Mouse (Mus musculus): ENCODE data around the gene Evx2.

The Evx2 gene

GRCm38 (mm10) chr2:74680561-74681398 lies 21.4 kb upstream of the Evx2 start:
- no peak for DNase-seq

DNA sequence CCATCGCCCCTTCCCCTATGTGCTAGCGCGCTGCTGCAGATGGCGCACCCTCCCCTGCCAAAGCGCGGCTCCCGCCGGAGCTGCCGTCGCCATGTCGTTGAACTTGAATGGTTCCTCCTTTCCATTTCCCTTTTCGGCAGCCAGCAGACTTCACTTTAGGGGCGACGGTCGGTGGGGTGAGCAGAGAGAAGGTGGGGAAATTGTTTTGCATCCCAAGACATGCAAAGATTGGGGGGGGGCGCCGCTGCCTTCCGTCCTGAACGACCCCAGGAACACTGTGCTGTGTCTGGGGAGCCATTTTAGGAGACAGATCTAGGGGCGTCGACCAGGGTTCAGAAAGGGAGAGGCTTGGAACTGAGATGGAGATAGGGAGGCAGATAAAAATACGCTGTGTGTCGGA lies 20.6 kb upstream of the Evx2 start:
- DNase-seq, result no peak

DNA sequence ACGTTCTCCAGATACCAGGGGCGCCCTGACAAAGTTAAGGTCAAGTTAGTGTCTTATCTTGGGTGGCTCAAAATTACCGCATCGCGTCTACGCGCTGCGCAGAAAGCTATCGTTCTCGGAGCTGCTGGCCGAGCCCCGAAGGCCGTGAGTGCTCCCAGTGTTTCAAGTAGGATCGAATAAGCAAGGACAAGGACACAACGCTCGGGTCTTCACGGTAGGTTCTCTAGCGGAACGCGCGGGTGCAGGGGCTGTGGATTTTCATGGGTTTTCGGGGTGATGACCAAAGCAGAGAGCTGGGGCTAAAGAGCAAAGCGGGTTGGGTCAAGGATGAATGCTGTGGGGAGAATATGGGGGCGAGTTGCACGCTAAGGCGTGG lies 20.2 kb upstream of the Evx2 start:
- no peak for DNase-seq

DNA sequence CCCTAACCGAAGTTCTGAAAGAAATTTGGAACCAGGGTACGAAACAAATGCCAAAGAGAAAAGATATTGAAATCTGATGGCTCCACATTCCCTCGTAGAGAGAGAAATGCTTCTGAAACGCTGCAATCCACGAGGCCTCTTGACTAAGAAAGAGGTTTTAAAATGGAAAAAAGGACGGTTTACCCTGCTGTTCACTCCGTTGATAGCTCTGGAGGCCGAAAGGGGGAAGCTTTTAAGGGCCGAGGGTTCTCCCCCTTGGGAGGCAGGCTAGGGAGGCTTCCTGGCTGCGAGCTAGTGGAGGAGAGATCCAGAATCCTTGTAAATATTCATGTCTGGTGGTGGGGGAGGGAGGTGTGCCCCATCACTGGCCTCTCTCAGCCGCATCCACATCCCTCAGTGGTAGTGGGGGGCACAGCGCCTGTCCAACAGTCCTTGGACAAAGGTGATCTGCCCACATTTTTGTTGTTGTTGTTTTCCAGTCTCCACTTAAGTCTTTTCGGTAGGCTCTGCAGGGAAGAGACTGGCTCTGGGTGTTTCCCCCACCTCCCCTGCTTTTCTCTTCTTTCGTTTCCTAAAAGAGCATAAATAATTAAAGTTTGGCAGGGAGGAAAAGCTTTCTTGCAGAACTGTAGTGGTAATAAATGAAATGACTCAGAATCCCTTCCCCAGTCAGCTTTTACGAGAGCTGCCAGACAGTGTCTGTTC lies 19.7 kb upstream of the Evx2 start, which contains the start of gene Hoxd11:
Gene Hoxd11 (plus strand): TSS at position 667 of the 705 bp plus-strand sequence.
- DNase-seq, result no peak

GRCm38 (mm10) chr2:74677106-74677505 lies 17.7 kb upstream of the Evx2 start:
- DNase-seq, result no peak

- no peak for DNase-seq
These were observed 17.2 kb upstream of the Evx2 start for GRCm38 (mm10) chr2:74676376-74677052.

- peak in 1 of 2 experiments; percentile 3 for DNase-seq
These were observed 16.4 kb upstream of the Evx2 start for GRCm38 (mm10) chr2:74675666-74676282.

DNA sequence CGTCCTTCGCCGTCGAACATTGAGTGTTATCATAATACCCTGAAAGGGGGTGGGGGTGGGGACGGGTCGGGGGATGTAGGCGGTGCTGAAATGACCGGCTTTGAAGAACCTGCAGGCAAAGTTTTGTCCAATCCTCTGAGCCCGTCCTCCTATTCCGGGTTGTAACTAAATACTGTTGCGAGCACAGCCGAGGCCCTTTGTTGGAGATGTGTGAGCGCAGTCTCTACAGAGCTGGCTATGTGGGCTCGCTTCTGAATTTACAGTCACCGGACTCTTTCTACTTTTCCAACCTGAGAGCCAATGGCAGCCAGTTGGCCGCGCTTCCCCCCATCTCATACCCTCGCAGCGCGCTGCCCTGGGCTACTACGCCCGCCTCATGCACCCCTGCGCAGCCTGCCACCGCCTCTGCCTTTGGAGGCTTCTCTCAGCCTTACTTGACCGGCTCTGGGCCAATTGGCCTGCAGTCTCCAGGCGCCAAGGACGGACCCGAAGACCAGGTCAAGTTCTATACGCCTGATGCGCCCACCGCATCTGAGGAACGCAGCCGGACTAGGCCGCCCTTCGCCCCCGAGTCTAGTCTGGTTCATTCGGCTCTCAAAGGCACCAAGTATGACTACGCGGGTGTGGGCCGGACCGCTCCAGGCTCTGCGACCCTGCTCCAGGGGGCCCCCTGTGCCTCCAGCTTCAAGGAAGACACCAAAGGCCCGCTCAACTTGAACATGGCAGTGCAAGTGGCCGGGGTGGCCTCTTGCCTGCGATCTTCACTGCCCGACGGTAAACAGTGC lies 15.7 kb upstream of the Evx2 start, which contains the start of gene Hoxd12:
Gene Hoxd12 (plus strand): TSS at position 133 of the 785 bp plus-strand sequence.
- no peak for DNase-seq

- DNase-seq, result no peak
These were observed 14.6 kb upstream of the Evx2 start for GRCm38 (mm10) chr2:74673835-74674425.

GRCm38 (mm10) chr2:74672481-74673362 lies 13.4 kb upstream of the Evx2 start:
- DNase-seq, result peak; percentile 60 to 76

- DNase-seq, result no peak
These were observed 12.5 kb upstream of the Evx2 start for GRCm38 (mm10) chr2:74671847-74672246.

- no peak for DNase-seq
These were observed 11.4 kb upstream of the Evx2 start for GRCm38 (mm10) chr2:74670632-74671188.

GRCm38 (mm10) chr2:74669650-74670235 lies 10.4 kb upstream of the Evx2 start:
- no peak for DNase-seq

- DNase-seq, result no peak
These were observed 9.8 kb upstream of the Evx2 start for GRCm38 (mm10) chr2:74669230-74669578.

DNA sequence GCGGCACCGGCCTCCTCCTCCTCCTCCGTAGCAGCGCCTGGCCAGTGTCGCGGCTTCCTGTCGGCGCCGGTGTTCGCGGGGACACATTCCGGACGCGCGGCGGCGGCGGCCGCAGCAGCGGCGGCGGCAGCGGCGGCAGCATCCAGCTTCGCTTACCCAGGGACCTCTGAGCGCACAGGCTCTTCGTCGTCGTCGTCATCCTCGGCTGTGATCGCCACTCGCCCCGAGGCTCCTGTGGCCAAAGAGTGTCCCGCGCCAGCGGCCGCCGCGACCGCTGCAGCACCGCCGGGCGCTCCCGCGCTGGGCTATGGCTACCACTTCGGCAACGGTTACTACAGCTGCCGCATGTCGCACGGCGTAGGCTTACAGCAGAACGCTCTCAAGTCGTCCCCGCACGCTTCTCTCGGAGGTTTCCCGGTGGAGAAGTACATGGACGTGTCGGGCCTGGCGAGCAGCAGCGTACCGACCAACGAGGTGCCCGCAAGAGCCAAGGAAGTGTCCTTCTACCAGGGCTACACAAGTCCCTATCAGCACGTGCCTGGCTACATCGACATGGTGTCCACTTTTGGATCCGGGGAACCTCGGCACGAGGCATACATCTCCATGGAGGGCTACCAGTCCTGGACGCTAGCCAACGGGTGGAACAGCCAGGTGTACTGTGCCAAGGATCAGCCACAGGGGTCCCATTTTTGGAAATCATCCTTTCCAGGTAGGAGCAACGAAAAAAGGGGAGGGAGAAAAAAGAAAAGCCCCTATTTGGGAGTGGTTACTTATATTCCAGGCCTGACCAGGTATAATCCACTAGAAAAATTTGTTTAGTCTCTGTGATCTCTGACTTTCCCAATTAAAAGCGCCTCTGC lies 9.2 kb upstream of the Evx2 start:
- peak in 1 of 2 experiments; percentile 29 for DNase-seq

GRCm38 (mm10) chr2:74667842-74668357 lies 8.5 kb upstream of the Evx2 start, which contains the start of gene Hoxd13:
TSS of gene Hoxd13 (plus strand) at chr2:74668310.
- no peak for DNase-seq

DNA sequence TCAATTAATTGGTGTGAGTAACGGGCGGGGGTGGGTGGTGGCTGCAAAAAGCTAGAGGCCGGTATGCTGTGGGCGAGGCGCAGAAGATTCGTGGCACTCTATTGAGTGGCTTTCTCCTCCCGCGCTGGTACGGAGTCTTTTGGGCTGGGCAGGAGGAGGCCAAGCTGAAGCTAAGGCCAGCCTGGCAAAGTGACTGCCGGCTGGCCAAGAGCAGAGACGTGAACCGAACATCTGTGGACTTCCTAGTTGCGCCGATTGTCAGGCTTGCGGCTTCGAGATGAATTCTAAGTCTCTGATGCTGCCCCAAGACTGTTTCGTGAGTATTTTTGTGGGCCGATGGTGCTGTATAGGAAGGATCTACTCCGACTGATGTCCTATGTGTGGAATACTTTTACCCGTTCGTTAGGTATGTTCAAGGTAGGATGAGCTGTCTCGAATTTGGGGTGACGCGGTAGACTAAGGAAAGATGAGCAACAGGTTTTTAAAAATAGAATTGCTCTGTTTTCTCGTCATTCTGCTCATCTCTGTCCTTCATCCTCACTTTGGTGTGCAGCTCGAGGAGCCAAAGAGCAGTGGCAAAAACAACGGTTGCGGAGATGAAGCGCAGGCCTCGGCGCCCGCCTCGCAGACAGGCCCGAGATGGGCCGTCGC lies 8.0 kb upstream of the Evx2 start:
- peak in 1 of 2 experiments; percentile 28 for DNase-seq

- DNase-seq, result peak in 1 of 2 experiments; percentile 2
These were observed 7.1 kb upstream of the Evx2 start for GRCm38 (mm10) chr2:74666411-74666810.

Measured in cerebellum, postnatal 25 days (tissue).